Mouse (Mus musculus): ENCODE measurements around the gene Gm9913. TPM values are rescaled to one million over a fixed set of nuclear protein-coding genes. Genes with fewer than 3 reads are reported as not detected.

Gm9913 gene
- polyA plus RNA-seq, 1 experiment, result not detected

- Histone ChIP-seq H3K27ac (replicated peaks; ENCODE audit: low read depth, low read length) (no peak overlapping the region), H3K4me1 (ENCODE audit: control insufficient read depth, insufficient read depth, insufficient read length, low read length) (peaks cover 10% of the 10 kb centered on the region; the same call in 1 of the 2 replicates), H3K4me3 (ENCODE audit: insufficient read depth, low read depth, low read length) (no peak overlapping the region)
Measured at GRCm38 (mm10) chr2:125484164-125484563, 20.7 kb upstream of the Gm9913 start.

- H3K27ac ChIP-seq (replicated peaks; ENCODE audit: low read depth, low read length), result no peak overlapping the region
- H3K4me3 ChIP-seq (ENCODE audit: insufficient read depth, low read depth, low read length), result no peak overlapping the region
Measured at GRCm38 (mm10) chr2:125484910-125485309, 20.0 kb upstream of the Gm9913 start.

GRCm38 (mm10) chr2:125489979-125490378, 14.9 kb upstream of the Gm9913 start:
- Histone ChIP-seq H3K27ac (replicated peaks; ENCODE audit: low read depth, low read length) (no peak overlapping the region), H3K4me1 (ENCODE audit: control insufficient read depth, insufficient read depth, insufficient read length, low read length) (peaks cover 4% of the 10 kb centered on the region; the same call in 1 of the 2 replicates), H3K4me3 (ENCODE audit: insufficient read depth, low read depth, low read length) (no peak overlapping the region)

More at GRCm38 (mm10) chr2:125484910-125485309, 20.0 kb upstream of the Gm9913 start:
- peaks cover 10% of the 10 kb centered on the region; the same call in 1 of the 2 replicates for H3K4me1 ChIP-seq (ENCODE audit: control insufficient read depth, insufficient read depth, insufficient read length, low read length)

- H3K4me3 ChIP-seq (ENCODE audit: insufficient read depth, low read depth, low read length), result no peak overlapping the region
- H3K4me1 ChIP-seq (ENCODE audit: control insufficient read depth, insufficient read depth, insufficient read length, low read length), result no peaks in the 10 kb centered on the region
- no peak overlapping the region for H3K27ac ChIP-seq (replicated peaks; ENCODE audit: low read depth, low read length)
Measured at GRCm38 (mm10) chr2:125492050-125492900, 12.6 kb upstream of the Gm9913 start.

- Histone ChIP-seq H3K27ac (replicated peaks; ENCODE audit: low read depth, low read length) (no peak overlapping the region), H3K4me1 (ENCODE audit: control insufficient read depth, insufficient read depth, insufficient read length, low read length) (no peaks in the 10 kb centered on the region), H3K4me3 (ENCODE audit: insufficient read depth, low read depth, low read length) (no peak overlapping the region)
Measured at GRCm38 (mm10) chr2:125494291-125494690, 10.6 kb upstream of the Gm9913 start.

GRCm38 (mm10) chr2:125494831-125495812, 9.8 kb upstream of the Gm9913 start:
- Histone ChIP-seq H3K27ac (replicated peaks; ENCODE audit: low read depth, low read length) (no peak overlapping the region), H3K4me3 (ENCODE audit: insufficient read depth, low read depth, low read length) (no peak overlapping the region), H3K4me1 (ENCODE audit: control insufficient read depth, insufficient read depth, insufficient read length, low read length) (no peaks in the 10 kb centered on the region)

GRCm38 (mm10) chr2:125496696-125497095, 8.2 kb upstream of the Gm9913 start:
- Histone ChIP-seq H3K27ac (replicated peaks; ENCODE audit: low read depth, low read length) (no peak overlapping the region), H3K4me1 (ENCODE audit: control insufficient read depth, insufficient read depth, insufficient read length, low read length) (no peaks in the 10 kb centered on the region; the same call in 1 of the 2 replicates), H3K4me3 (ENCODE audit: insufficient read depth, low read depth, low read length) (no peak overlapping the region)

- Histone ChIP-seq H3K27ac (replicated peaks; ENCODE audit: low read depth, low read length) (no peak overlapping the region), H3K4me1 (ENCODE audit: control insufficient read depth, insufficient read depth, insufficient read length, low read length) (no peaks in the 10 kb centered on the region; the same call in 1 of the 2 replicates), H3K4me3 (ENCODE audit: insufficient read depth, low read depth, low read length) (no peak overlapping the region)
Measured at GRCm38 (mm10) chr2:125498216-125498615, 6.7 kb upstream of the Gm9913 start.

- Histone ChIP-seq H3K4me1 (ENCODE audit: control insufficient read depth, insufficient read depth, insufficient read length, low read length) (peaks cover under 1% of the 10 kb centered on the region; the same call in 1 of the 2 replicates), H3K4me3 (ENCODE audit: insufficient read depth, low read depth, low read length) (no peak overlapping the region), H3K27ac (replicated peaks; ENCODE audit: low read depth, low read length) (no peak overlapping the region)
Measured at GRCm38 (mm10) chr2:125501526-125501925, 3.4 kb upstream of the Gm9913 start.

- H3K4me3 ChIP-seq (ENCODE audit: insufficient read depth, low read depth, low read length), result peak overlapping the region; percentile 70
- peak overlapping the region; percentile 41 for H3K27ac ChIP-seq (replicated peaks; ENCODE audit: low read depth, low read length)
- peaks cover 10% of the 10 kb centered on the region; the same call in 1 of the 2 replicates for H3K4me1 ChIP-seq (ENCODE audit: control insufficient read depth, insufficient read depth, insufficient read length, low read length)
Measured at GRCm38 (mm10) chr2:125505746-125506315, 942 bp downstream of the Gm9913 start.

GRCm38 (mm10) chr2:125506316-125507054, 1.6 kb downstream of the Gm9913 start:
- Histone ChIP-seq H3K27ac (replicated peaks; ENCODE audit: low read depth, low read length) (0 out of 2 replicates have a peak overlapping the region, but pooled peaks have one; percentile 41), H3K4me3 (ENCODE audit: insufficient read depth, low read depth, low read length) (peak overlapping the region; percentile 70), H3K4me1 (ENCODE audit: control insufficient read depth, insufficient read depth, insufficient read length, low read length) (peaks cover 10% of the 10 kb centered on the region; the same call in 1 of the 2 replicates)

- Histone ChIP-seq H3K4me3 (ENCODE audit: insufficient read depth, low read depth, low read length) (peak within 1 kb of the TSS; percentile 45), H3K27ac (replicated peaks; ENCODE audit: low read depth, low read length) (0 out of 2 replicates have a peak within 1 kb of the TSS, but pooled peaks have one; percentile 8), H3K4me1 (ENCODE audit: control insufficient read depth, insufficient read depth, insufficient read length, low read length) (0 out of 2 replicates have a peak, but pooled peaks cover 10% of the 10 kb centered on the region)
Measured at GRCm38 (mm10) chr2:125507893-125508292, 3.0 kb downstream of the Gm9913 start, which contains the start of gene Fbn1. Gene Fbn1, minus strand, starts transcription at chr2:125507993.

GRCm38 (mm10) chr2:125508381-125508780, 3.5 kb downstream of the Gm9913 start:
- Histone ChIP-seq H3K27ac (replicated peaks; ENCODE audit: low read depth, low read length) (no peak overlapping the region), H3K4me3 (ENCODE audit: insufficient read depth, low read depth, low read length) (no peak overlapping the region), H3K4me1 (ENCODE audit: control insufficient read depth, insufficient read depth, insufficient read length, low read length) (0 out of 2 replicates have a peak, but pooled peaks cover 10% of the 10 kb centered on the region)

- Histone ChIP-seq H3K4me1 (ENCODE audit: control insufficient read depth, insufficient read depth, insufficient read length, low read length) (peaks cover 13% of the 10 kb centered on the region; the same call in 1 of the 2 replicates), H3K27ac (replicated peaks; ENCODE audit: low read depth, low read length) (no peak overlapping the region), H3K4me3 (ENCODE audit: insufficient read depth, low read depth, low read length) (no peak overlapping the region)
Measured at GRCm38 (mm10) chr2:125510752-125511151, 5.9 kb downstream of the Gm9913 start.
